Mouse (Mus musculus): ENCODE measurements around the gene Pdap1.
"Not testable (repeated sequence)": the region's sequence is repeated elsewhere in the genome, so short reads cannot be mapped to it uniquely, and the experiment has no call there.

Pdap1 gene

DNA sequence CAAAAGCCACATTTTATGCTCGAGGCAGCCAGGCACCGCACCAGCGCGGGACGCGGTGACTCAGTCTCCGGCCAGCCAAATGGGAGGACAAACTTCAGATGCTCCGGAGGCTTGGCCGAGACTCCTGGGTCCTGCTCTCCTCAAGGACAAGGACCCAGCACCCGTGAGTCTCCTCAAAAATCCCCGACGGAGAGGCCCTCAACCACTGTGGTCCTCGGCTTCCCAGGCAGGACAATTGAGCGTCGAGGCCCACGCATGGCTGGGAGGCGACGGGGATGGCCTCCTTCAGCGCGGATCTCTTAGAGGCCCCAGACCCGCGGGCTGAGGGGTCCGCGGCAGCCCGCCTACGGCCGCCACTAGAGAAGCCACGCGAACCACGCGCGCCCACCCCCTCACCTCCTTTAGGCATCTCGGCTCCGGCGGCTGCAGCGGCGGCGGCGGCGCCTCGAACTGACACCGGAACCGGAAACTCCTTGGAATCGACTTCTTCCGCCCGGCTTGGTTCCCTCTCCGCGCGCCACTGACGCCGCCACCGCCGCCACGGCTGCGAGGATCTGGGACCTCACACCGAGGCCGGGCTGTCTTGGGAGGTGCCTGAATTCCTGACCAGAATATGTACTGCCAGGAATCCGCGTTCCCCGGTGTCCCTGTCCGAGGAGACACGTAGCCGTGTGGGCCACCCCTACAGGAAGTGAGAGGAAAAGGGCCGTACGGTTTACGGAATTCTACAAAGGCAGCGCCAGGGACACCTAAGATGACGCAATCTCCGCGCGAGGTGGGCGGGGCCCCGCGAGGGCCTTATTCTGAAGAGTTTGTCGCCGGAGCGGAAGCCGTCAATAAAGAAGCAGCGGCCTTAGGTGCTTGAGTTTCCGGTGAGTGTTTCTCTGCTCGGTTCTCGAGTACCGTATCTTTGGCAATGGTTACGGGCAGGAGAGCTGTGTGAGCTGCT is at the start of gene Pdap1, which contains the start of gene Bud31:
Pdap1 (minus strand) TSS at position 668 of the 949 bp plus-strand sequence.
Bud31 (plus strand) TSS at position 792 of the 949 bp plus-strand sequence.
- in situ Hi-C loops (cut with MboI; ENCODE audit: low sequenced_read_pairs), result no loop called here

DNA sequence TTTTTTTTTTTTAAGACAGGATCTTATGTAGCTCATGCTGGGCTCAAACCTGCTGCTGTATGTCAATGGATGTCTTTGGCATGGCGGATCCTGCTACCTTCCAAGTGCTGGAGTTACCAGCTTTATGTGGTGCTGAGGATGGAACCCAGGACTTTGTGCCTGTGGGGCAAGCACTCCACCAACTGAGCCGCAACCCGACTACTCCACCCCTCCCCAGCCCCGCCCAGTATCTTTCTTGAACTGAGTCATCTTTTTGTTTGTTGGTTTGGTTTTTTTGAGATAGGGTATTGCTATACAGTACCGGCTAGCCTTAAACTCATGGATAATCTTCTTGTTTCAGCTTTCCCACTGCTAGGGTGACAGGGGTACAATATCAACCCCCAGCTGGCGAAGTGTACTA is 49.4 kb upstream of the Pdap1 start:
- in situ Hi-C loops (cut with MboI; ENCODE audit: low sequenced_read_pairs), result no loop called here

DNA sequence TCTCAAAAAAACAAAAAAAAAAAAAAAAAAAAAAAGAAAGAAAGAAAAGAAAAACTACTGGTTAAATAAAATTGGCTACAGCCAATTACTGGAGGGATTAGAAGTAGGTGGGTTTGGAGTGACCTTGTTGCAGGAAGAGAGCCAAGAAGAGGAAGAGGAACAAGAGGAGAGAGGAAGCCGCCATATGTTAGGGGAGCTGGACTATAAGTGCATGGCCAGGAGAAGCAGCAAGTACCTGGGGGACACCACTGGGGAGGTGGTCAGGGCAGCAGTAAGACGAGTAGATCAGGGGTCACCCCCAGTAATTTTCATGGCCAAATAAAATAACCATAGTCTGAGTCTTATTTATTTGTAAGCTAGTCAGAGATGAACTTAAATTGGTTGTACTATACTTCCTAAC is 45.2 kb upstream of the Pdap1 start:
- in situ Hi-C loops (cut with MboI; ENCODE audit: low sequenced_read_pairs), result no loop called here

DNA sequence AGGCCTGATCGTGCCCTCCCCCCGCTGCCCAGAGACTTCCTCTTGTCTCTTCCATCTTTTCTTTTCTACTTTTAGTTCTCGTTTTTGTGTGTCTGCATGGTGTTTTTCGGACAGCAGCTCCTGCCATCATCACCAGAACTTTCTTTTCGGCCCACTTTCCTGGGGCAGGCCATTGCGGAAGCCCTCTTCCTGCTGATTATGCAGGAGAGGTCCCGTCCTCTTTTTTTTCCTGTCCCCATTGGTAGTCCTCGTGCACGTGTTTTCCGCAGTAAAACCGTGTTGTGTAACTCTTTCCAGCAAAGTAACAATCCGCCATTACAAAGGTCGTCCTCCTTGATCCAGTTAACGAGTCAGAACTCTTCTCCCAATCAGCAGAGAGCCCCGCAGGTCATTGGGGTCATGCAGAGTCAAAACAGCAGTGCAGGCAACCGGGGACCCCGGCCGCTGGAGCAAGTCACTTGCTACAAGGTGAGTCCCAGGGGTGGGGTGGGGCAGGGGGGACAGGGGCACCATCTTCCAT is 38.5 kb upstream of the Pdap1 start:
- in situ Hi-C loops (cut with MboI; ENCODE audit: low sequenced_read_pairs), result no loop called here

DNA sequence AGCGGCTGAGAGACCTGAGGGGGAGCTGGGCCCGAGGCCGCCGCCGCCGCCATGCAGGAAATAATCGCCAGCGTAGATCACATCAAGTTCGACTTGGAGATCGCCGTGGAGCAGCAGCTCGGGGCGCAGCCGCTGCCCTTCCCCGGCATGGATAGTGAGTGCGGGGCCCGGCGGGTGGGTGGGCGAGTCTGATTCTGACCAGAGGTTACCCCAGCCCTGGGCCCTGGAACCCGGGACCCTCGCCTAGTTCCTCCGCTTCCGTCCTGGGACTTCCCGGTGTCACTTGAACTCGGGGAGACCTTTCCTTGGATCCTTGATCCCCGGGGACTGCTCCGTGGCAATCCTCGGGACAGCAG is 27.2 kb upstream of the Pdap1 start:
- in situ Hi-C loops (cut with MboI; ENCODE audit: low sequenced_read_pairs), result no loop called here

DNA sequence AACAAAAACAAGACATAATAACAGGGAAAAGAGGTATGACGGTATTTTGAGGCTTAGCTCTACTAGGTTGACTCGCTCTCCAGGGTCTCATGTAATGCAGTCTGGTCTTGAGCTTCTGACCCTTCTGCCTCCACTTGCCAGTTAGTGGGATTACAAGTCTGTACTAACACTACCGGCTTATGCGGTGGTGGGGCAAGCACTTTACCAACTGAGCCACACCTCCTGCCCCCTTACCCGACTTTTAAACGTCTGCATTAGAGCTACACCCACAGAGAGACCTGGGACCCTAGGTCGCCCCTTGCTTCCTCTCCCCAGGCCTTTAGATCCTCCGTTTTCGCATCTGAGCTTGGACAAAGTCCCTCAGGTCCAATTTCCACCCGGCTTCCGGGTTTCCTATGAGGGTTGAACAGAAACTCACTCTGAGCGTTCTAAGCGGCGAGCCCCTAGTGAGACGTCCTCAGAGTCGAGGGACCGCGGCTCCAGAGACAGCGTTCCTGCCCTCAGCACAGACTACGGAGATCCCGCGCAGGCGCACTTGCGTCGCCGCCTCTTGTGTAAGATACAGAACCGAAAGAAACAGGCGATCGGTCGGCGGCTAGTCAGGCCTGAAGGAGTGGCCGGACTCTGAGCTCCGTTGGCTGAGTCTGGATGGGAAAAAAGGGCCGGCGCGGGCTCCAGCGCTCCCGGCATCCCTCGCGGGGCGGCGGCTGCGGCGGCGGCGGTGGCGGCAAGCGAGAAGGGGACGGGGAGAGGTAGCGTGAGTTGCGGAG is 26.7 kb upstream of the Pdap1 start, which contains the start of the genes Ptcd1 and Cpsf4:
Ptcd1 (minus strand) TSS at position 573 of the 770 bp plus-strand sequence.
Cpsf4 (plus strand) TSS at position 678 of the 770 bp plus-strand sequence.
- in situ Hi-C loops (cut with MboI; ENCODE audit: low sequenced_read_pairs), result no loop called here

DNA sequence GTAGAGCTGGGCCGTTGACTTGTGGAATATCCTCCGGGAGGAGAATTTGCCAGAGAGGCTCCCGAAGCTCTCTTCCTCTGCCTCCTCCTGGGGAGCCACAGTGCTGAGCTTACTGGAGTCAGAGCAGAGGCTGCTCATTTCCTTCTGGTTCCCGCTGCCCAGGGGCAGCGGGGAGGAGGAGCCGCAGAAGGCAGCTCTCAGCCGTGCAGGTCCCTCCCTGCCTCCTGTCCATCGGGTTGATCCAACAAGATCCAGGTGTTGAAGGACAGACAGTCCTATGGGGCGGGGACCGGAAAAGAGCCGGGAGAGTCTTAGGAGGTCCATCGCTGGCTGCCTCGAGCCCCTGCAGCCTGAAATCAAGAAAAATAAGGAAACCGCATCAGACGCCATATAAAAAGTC is 25.1 kb upstream of the Pdap1 start:
- in situ Hi-C loops (cut with MboI; ENCODE audit: low sequenced_read_pairs), result no loop called here

DNA sequence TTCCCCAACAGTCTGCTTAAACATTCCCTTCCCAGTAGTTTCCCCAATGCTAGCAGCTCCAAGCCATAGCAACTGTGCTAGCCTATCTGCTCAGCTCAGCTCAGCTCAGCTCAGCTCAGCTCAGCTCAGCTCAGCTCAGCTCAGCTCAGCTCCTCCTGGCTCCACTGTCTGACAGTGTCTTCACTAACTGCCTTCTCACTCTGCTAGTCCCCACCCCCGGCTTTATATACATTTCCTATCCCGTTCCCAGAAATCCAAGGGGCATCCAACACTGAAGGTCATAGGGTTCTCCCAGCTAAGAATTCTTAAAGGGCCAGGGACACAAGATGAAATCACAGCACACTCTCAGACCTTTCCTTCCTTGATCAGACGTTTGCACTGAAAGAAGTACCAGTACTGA is 24.7 kb upstream of the Pdap1 start:
- in situ Hi-C loops (cut with MboI; ENCODE audit: low sequenced_read_pairs), result no loop called here

DNA sequence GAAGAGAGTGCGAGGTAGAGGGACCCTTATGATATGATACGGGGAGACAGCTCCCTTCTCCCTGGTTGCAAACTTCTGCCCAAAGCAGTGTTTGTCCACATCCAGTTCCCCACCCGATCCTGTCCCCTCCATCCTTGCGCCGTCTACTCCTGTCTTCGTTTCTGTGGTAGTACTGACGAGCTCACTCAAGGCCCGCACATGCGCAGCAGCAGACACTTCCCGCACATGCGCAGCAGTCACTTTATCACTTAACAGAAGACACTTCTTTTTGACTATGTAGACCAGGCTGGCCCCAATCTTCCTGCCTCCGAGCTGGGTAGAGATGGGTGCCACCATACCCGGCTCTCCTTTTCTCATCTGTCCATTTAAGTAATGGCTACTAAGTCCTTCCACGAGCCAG is 21.3 kb upstream of the Pdap1 start:
- in situ Hi-C loops (cut with MboI; ENCODE audit: low sequenced_read_pairs), result no loop called here

DNA sequence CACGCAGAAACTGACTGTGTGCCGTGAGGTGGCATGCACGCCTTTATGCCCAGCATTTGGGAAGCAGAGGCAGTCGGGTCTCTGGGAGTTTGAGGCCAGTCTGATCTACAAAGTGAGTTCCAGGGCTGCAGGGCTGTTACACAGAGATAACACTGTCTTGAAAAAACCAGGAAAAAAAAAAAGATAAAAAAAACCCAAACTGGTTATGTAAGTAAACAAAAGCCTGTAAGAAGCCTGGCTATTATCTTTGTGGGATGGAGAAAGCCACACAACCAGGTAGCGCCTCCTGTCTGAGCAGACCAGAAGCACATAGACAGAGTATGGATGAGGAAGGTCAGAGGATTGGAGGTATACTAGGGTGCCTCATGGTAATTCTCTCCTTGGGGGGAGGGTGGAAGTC is 12.7 kb upstream of the Pdap1 start:
- in situ Hi-C loops (cut with MboI; ENCODE audit: low sequenced_read_pairs), result no loop called here

DNA sequence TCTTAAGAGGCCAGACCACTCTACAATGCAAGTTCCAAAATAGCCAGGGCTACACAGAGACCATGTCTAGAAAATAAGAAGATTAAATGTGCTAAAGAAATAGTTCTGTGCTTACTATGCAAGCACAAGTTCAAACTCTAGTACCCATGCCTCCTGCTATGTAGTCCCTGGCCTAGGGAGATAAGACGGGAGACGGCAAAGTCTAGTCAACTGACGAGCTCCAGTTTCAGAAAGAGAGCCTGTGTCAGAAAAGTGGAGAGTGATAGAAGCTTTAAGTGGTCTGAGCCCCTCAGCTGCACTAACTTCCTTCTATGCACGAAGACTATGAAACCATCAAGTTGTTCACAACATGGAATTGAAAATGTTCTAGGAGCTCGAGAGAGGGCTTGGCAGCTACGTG is 9.3 kb upstream of the Pdap1 start:
- in situ Hi-C loops (cut with MboI; ENCODE audit: low sequenced_read_pairs), result no loop called here

DNA sequence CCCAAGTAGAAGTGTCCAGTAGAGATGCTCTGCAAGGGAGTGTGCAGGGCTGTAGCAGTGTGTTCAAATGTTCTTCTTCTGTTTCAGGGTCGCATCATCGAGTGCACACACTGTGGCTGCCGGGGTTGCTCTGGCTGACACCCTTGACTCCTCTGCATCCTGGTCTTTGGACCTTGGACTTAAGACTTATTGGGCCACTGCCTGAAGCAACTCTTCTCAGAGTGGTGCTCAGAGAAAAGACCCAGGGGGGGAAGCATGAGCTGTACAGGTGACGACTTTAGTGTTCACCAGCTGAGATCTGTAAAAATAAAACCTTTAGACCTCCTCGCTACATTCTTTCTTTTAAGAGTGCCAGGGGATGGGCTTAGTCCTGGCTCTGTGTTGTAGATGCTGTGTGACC is 7.7 kb upstream of the Pdap1 start:
- in situ Hi-C loops (cut with MboI; ENCODE audit: low sequenced_read_pairs), result no loop called here

DNA sequence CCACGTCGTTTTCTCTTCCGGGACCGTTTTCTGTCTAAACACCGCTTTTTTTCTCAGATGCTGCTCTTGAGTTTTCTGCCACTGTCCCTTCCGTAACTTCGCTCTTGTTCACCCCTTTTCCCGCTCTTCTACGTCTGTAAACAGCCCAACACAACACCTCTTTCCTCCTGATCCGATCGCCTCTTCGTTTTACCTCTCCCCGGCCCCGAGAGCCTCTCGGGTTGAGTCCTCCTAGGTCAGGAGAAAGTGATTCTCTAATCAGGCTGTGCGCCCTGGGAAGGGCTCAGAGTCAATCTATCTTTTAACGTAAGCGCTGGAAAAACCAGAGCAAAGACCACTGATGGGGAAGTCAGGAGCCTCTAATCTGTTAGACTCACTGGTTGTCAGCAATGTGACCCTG is 573 bp upstream of the Pdap1 start:
- in situ Hi-C loops (cut with MboI; ENCODE audit: low sequenced_read_pairs), result no loop called here

DNA sequence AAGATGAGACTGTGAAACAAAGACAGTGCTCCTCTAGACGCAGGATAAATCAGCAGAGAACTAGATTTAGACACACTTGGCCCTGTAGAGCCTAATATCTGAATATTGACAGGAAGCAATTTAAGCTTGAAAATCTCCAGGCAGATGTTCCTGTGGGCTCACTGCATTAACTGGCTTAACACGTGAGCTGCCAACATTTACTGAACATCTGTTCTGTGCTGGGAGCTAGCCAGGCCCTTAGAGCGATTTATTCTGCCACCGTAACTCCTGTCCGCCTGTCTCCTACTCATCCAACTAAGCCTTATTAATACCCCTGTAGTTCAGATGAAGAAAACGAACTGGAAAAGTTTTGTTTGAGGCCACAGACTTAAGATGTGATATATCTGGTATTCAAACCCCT is 1.2 kb downstream of the Pdap1 start:
- in situ Hi-C loops (cut with MboI; ENCODE audit: low sequenced_read_pairs), result no loop called here

DNA sequence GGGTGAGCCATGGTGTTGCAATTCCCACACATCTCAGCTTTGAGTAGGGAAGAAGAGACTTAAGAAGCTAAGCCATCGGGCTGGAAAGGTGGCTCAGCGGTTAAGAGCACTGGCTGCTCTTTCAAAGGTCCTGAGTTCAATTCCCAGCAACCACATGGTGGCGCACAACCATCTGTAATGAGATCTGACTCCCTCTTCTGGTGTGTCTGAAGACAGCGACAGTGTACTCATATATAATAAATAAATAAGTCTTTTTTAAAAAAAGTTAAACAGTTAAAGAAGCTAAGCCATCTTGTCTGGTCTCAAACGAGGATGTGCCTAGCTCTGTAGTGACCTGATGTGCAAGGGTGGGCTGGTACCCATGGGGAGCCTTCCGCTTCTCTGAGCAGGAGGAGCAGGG is 6.8 kb downstream of the Pdap1 start:
- in situ Hi-C loops (cut with MboI; ENCODE audit: low sequenced_read_pairs), result not testable (repeated sequence)

DNA sequence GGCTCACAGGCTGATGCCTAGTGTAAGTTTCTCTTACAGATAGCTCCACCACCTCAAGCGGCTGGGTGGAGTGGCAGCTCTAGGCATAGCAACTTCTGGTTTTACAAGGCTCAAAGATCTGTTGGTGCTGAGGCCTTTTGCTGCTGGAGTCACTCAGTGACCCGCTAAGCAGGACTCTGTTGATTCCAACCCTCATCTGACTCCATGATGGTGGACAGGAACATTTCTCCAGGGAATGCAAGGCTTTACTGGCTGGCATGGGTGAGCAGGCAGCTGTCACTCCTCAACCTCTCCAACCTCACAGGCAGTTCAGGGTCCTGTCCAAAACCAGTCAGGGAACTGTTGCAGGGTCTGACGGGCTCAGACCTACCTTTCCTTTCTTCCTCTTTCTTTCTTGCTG is 9.0 kb downstream of the Pdap1 start:
- in situ Hi-C loops (cut with MboI; ENCODE audit: low sequenced_read_pairs), result no loop called here

DNA sequence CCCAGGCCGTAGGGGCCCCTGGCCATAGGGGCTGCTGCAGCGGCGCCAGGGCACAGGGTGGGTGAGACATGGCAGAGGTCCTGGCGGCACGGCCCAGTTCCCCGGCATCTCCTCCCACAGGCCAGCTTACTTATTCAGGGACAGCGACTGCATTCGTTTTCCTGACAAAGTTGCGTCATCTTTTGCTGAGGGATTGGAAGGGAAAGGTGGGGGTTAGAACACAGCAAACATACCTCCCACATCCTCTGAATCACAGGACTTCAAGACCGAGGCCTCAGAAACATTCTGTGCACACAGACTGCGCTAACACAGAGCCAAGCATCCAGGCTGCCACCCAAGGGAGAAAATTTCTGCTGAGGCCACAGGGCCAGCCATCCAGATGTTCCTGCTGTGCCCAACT is 9.8 kb downstream of the Pdap1 start:
- in situ Hi-C loops (cut with MboI; ENCODE audit: low sequenced_read_pairs), result no loop called here

DNA sequence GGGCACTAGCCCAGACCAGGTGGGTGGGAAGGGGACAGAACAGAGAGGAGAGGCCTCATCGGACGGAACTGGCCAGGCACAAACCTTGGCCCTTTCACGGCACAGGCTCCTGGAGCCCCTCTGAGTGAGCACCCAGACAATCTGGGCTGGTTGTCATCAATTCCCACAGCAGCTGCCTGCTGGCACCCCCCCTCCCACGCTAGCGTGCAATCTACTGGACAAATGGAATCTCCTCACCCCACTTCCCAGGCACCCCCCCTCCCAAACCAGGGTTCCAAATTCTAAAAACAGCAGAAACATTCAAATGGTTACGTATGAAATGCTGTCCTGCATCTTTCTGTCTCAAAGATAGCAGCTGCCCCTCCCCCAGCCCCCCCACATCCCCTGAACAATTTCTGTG is 10.3 kb downstream of the Pdap1 start:
- in situ Hi-C loops (cut with MboI; ENCODE audit: low sequenced_read_pairs), result not testable (repeated sequence)

DNA sequence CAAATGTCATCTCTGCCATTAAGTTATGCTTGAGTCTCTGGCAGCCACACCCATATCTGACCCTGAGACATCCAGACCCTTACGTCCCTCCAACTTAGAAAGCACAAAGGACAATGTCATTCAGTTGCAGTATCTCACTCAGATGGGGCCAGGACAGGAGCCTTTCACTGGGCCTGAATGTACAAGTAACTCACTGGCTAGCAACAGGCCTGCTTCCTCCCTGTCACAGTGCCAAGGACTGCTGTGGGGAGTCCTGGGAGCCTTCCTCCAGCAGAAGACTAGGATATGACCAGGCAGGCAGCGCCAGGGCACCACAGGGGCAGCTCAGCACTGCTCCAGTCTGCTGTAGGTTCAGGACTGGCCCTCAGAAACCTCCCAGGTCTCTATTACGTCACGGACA is 10.9 kb downstream of the Pdap1 start:
- in situ Hi-C loops (cut with MboI; ENCODE audit: low sequenced_read_pairs), result no loop called here

DNA sequence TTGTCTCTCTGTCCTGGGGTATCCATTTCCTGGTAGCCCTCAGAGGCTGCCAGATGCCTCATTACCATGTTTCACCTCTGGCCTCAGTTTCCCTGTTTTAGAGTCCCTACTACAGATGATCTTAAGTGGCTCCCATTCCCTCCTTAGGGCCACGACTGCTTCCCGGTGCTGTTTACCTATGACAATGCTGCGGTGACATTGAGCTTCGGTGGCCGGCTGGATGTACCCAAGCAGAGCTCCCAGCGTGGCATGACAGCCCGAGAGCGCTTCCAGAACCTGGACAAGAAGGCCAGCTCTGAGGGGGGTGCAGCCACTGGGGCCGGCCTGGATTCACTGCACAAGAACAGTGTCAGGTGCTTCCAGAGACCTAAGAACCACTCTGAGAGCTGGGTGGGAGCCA is 13.5 kb downstream of the Pdap1 start:
- in situ Hi-C loops (cut with MboI; ENCODE audit: low sequenced_read_pairs), result no loop called here

DNA sequence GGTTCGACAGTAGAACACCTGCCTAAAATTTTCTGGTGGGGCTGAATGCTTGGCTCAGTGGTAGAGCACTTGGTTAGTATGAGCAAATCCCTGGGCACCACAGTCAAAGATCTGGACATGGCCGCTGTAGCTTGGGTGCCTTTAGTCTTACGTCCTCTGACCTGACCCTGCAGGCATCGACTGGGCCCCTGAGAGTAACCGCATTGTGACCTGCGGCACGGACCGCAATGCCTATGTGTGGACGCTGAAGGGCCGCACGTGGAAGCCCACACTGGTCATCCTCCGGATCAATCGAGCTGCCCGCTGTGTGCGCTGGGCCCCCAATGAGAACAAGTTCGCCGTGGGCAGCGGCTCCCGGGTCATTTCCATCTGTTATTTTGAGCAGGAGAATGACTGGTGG is 16.6 kb downstream of the Pdap1 start:
- in situ Hi-C loops (cut with MboI; ENCODE audit: low sequenced_read_pairs), result no loop called here

DNA sequence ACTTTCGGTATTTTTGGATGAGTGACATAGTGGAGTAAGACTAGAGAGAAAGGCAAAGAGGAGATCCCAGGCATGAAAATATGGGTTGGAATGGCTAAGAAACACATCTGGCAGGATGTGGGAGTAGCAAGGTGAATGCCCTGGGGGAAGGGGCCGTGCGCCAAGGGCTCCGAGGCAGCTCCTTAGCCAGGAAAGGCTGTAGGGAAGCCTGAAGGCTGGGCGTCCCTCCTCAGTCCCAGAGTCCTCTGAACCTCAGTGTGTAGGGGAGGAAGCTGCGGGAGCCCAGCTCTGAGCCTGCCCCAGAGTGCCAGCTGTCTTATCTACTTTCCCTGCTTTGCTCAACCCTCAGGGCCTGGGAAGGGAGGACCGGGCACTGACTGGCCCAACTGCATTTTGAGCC is 19.1 kb downstream of the Pdap1 start:
- in situ Hi-C loops (cut with MboI; ENCODE audit: low sequenced_read_pairs), result no loop called here

Data from CH12F3 (cell line).